Mouse (Mus musculus) fat pad, adult 2 months (tissue): ENCODE results near the gene Hist1h1e.
A peak's percentile ranks its signal among the peaks of the same experiment; 100 is the strongest.
"Not testable (repeated sequence)": the region's sequence is repeated elsewhere in the genome, so short reads cannot be mapped to it uniquely, and the experiment has no call there.

Experiments used
- DNase-seq: peaks from one replicate; pipeline ENCODE4 v3.0.0-alpha.2; 2011; ENCODE audit warnings: low read depth, low spot score; ENCODE audit errors: extremely low read depth

Hist1h1e gene

DNA sequence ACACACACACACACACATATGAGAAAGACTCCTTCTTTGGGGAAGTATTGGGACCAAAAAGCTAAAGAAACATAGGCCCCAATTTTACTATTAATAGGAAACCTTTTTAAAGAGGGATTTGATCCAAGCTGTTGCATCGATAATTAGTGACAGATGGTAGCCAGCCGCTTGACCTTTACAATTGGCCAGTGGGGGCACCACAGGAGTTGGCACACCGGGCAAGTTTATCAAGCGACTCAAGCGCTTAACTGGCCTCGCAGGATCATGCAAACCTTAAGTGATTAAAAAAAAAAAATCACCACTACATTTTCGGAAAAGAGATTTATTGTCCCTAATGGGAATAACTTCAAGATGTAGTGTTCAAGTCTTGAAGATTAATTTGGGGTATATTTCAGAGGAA, 29.7 kb downstream of the Hist1h1e start:
- no peak for DNase-seq

DNA sequence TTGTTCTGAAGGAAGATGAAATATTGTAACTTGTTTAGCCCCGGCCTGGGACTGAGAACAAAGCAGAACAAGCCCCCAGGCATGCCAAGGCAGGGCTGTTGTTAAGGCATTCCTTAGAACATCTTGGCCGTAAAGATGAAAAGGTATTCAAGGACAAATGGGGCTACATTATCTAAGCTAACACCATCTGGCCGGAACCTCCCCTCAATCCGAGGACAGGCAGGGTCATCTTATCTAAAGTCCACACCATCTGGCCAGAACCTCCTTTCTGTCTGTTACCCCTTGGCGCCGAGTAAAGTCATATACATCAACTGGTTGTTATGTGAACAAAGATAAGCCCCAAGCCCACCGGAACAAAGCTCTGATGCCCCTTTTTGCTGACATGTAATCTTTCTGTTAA, 30.5 kb downstream of the Hist1h1e start:
- not testable (repeated sequence) for DNase-seq

GRCm38 (mm10) chr13:23591206-23591605, 31.2 kb downstream of the Hist1h1e start:
- DNase-seq, result no peak

DNA sequence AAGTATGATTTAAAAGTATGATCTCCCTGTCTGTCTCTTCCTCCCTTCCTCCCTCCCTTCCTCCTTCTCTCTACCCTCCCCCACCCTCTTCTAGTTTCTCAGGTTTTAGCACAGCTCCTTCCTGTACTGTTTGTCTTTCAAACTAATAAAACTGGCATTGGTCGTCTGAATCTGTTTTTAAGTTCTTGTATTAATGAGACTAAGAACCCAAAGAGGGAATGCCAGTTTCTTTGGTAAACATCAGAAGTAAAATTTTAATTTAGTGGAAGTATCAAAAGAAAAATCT, 35.5 kb downstream of the Hist1h1e start:
- no peak for DNase-seq

DNA sequence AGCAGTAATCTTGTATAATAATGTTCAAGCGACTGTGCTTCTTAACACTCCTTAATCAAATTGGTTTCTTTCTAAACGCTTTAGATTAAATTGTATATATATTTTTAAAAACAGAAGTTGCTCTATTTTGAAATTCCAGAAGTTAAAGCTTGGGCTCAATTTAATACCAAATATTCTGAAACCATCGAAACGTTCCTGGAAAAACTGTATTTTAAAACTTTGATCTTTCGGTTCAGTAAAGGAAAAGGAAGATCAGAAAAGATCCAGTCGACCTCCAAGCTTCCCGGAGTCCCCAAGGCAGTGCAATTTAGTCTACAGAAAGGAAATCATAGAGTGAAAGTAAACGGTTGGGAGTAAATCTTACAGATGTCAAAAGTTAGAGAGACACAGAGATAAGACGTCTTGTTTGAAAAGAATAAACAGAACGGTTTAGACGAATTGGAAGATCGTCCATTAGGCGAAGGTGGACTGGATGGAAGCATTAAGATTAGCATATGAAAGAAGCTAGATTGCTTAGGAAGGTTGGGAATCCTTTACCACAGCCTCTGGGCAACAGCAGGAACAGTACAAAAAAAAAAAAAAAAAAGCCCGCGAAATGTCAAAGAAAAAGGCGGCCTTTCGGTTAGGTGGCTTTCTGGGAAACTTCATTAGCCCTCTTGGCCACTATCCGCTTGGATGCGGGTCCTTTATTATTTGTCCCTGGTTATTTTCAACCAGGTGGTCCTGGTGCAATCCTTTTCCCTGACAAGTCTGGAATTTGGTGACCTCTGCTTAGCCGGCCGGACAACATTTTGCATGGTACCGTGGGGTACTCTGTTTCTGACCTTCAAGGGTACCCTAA, 36.0 kb downstream of the Hist1h1e start:
- no peak for DNase-seq

DNA sequence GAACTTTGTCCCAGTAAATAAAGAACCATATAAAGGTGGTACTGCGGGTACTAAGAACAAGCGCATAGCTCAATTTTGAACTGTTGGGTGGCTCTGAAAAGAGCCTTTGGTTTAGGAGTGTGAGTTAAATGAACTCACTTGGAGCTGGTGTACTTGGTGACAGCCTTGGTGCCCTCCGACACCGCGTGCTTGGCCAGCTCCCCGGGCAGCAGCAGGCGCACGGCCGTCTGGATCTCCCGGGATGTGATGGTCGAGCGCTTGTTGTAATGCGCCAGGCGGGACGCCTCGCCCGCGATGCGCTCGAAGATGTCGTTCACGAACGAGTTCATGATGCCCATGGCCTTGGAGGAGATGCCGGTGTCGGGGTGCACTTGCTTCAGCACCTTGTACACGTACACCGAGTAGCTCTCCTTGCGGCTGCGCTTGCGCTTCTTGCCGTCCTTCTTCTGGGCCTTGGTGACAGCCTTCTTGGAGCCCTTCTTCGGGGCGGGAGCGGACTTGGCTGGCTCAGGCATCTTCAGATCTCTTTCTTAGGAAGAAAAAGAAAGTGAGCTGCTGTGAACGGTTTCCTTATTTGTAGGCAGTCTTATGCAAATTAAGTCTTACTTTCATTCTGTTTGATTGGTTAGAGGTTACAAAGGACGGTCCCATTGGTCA, 36.8 kb downstream of the Hist1h1e start:
- DNase-seq, result peak; percentile 81

GRCm38 (mm10) chr13:23585029-23585441, 37.3 kb downstream of the Hist1h1e start:
- DNase-seq, result no peak

GRCm38 (mm10) chr13:23584331-23584730, 38.0 kb downstream of the Hist1h1e start:
- DNase-seq, result no peak

DNA sequence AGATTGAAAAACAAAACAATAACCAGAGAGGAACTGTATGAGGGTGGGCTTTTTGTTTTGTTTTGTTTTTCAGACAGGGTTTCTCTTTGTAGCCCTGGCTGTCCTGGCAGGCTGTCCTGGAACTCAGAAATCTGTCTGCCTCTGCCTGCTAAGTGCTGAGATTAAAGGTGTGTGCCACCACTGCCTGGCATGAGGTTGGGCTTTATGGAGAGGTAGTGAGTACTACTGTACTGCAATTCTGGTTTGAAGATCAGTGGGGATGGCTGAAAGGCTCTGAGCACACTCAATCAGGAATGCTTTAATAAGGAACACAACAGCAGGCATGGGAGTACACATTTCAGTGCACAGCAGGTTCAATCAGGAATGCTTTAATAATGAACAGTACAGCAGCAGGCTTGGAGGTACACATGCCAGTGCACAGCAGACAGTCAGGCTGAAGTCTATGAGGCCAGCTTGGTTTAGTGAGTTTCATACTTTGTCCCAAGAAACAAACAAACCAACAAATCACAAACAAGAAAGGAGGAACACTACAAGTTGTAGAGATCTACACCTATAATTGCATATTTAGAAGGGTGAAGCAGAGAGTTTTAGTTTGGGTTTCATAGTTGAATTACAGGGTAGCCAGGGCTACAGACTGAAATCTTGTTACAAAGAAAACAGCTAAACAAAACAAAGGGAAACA, 38.8 kb downstream of the Hist1h1e start:
- DNase-seq, result no peak

GRCm38 (mm10) chr13:23582219-23583056, 39.9 kb downstream of the Hist1h1e start:
- no peak for DNase-seq

DNA sequence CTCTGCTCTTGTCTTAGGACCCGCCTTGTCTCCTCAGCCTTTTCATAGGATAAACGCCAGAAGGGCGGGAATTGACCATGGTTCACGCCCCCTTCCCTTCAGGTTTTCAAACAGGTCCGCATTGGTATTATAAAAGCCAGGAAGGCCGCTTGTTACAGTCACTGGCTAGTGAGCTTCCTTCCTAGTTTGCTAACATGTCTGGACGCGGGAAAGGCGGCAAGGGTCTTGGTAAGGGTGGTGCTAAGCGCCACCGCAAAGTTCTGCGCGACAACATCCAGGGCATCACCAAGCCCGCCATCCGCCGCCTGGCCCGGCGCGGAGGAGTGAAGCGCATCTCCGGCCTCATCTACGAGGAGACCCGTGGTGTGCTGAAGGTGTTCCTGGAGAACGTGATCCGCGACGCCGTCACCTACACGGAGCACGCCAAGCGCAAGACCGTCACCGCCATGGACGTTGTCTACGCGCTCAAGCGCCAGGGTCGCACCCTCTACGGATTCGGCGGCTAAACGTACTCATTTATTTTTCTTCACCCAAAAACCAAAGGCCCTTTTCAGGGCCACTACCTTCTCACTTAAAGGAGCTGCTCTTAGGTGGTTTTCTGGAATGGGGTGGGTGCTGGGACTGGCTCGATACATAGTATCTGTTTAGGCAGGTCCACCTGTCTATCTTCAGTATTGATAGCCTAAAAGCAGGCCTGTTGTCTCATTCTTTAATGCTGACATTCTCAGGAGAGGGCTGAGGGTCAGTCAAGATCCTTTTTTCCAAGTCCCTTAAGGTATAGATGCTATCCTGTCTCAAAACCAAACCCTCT, 40.7 kb downstream of the Hist1h1e start, which contains the start of gene Hist1h4d:
Gene Hist1h4d (plus strand): TSS at position 191 of the 811 bp plus-strand sequence.
- DNase-seq, result peak; percentile 85

DNA sequence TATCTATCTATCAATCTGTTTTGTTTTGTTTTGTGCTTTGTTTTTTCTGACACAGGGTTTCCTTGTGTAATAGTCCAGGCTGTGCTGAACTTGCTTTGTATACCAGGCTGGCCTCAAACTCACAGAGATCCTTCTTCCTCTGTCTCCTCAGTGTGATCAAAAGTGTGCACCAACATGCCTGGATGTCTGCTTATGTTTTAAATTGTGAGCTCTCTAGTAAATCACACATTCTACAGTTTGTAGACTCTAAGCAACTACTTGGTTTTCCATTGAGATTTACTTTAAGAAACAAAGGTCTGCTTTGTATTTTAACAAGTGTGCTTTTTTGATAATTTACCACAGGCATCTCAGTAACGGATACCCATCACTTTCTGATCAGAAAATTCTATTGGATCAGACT, 44.5 kb downstream of the Hist1h1e start:
- no peak for DNase-seq

GRCm38 (mm10) chr13:23576906-23577639, 45.3 kb downstream of the Hist1h1e start:
- no peak for DNase-seq

DNA sequence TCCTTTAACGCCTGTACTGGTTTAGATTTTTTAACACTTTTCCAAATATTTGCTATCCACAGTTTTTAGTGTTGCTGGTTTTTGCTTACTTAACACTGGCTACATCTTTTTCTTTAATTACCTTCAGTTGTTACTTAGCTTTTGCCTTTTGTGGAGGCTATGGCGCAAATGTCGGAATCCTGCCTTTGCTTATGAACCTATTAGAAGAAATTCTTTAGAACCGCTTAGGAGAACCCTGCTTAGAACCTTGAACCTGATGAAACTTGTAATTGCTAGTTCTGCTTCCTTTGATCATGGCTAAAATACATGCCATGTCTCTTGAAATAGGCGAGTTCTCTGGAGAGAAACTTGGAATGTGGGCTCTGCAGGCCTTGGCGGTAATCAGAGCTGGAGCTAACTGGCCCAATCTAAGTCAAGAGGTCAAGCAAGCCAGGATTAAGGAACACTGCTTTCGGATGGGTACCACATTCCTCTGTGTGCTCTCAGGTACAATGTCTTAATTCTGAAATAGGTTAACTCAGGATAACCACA, 45.9 kb downstream of the Hist1h1e start:
- DNase-seq, result no peak

DNA sequence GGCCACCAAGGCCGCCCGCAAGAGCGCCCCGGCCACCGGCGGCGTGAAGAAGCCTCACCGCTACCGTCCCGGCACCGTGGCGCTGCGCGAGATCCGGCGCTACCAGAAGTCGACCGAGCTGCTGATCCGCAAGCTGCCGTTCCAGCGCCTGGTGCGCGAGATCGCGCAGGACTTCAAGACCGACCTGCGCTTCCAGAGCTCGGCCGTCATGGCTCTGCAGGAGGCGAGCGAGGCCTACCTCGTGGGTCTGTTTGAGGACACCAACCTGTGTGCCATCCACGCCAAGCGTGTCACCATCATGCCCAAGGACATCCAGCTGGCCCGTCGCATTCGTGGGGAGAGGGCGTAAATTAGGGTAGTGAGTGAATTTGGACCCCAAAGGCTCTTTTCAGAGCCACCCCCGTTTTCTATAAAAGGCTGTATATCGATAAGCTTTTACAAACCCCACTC, 46.5 kb downstream of the Hist1h1e start:
- not testable (repeated sequence) for DNase-seq

DNA sequence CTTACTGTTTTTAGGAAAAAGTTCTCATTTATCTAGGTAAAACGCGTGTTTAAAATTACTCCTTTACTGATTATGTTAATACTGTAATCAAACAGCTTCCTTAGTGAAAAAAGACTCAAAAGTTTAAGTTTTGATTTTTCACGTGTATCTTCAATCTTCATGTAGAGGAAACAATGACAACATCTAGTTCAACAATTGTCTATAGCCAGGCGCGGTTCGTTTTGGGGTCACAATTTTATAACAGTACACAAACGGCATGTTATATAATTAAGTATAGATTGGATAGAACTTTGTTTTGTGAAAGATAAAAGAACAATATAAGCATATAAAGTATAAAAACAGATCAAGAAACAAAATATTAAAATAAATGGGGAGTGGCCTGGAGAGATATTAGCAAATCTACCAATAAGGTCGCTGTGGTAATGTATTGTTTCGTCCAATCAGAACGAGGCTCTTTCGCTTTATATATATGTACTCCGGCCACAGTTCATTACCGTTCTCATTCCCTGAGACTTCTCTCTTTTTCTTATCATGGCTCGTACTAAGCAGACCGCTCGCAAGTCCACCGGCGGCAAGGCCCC, 47.0 kb downstream of the Hist1h1e start, which contains the start of gene Hist1h3d:
Gene Hist1h3d (plus strand): TSS at position 493 of the 581 bp plus-strand sequence.
- DNase-seq, result no peak

DNA sequence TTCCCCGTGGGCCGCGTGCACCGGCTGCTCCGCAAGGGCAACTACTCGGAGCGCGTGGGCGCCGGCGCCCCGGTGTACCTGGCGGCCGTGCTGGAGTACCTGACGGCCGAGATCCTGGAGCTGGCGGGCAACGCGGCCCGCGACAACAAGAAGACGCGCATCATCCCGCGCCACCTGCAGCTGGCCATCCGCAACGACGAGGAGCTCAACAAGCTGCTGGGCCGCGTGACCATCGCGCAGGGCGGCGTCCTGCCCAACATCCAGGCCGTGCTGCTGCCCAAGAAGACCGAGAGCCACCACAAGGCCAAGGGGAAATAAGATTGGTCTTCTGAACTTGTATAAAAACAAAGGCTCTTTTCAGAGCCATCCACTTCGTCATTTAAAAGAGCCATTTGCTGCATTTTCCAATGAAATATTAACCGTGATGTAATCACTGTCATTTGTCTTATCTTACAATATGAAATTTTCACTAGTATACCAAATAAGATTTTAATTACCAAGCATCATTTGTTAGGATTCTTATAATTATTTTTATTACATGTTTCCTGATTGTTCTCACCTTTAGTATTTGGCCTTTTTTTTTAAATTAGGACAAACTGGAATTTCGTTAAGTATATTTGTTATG, 47.7 kb downstream of the Hist1h1e start:
- not testable (repeated sequence) for DNase-seq

DNA sequence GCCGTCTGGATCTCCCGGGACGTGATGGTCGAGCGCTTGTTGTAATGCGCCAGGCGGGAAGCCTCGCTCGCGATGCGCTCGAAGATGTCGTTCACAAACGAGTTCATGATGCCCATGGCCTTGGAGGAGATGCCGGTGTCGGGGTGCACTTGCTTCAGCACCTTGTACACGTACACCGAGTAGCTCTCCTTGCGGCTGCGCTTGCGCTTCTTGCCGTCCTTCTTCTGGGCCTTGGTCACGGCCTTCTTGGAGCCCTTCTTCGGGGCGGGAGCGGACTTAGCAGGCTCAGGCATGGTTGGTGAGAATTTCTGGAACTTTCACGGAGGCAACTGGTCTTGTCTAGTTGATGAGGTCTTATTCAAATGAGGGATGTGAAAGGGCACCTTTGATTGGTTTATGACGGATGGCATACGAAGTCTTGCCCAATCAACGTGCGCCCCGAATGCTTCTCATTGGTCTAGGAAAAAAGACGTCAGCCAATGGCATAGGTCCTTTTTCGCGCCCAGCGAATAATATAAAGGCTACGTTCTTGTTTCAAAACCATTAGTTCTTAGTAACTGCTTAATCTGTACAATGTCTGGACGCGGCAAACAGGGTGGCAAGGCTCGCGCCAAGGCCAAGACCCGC, 48.3 kb downstream of the Hist1h1e start, which contains the start of the genes Hist1h2bf and Hist1h2ad:
Gene Hist1h2bf (minus strand): TSS at position 299 of the 627 bp plus-strand sequence.
Gene Hist1h2ad (plus strand): TSS at position 484 of the 627 bp plus-strand sequence.
- peak; percentile 94 for DNase-seq
